Mouse (Mus musculus) small intestine, adult 2 months (tissue): ENCODE measurements at regions not wholly inside any gene's neighbourhood (a gene's known extent, or its start where the extent isn't known, plus 50 kb on each side); places are given as distances from the start of the nearest gene placed in this dataset.
A peak's percentile ranks its signal among the peaks of the same experiment; 100 is the strongest.

Experiments
- H3K27ac ChIP-seq: fragments of 200-500 bp; 2 replicates; pipeline ENCODE4 v1.5.1; 2012; ENCODE audit warnings: low read depth, low read length, control low read depth, inconsistent platforms; ENCODE audit not compliant: insufficient read depth
- H3K27me3 ChIP-seq: fragments of 200-500 bp; 2 replicates; pipeline ENCODE4 v1.6.1; 2012; ENCODE audit warnings: mild to moderate bottlenecking, moderate library complexity, low read length, inconsistent platforms; ENCODE audit not compliant: control insufficient read depth, insufficient read depth
- H3K36me3 ChIP-seq: fragments of 200-500 bp; 2 replicates; pipeline ENCODE4 v1.6.1; 2012; ENCODE audit warnings: mild to moderate bottlenecking, low read length, control low read depth, inconsistent platforms; ENCODE audit not compliant: control insufficient read depth, insufficient read depth
- H3K4me1 ChIP-seq: fragments of 200-500 bp; 2 replicates; pipeline ENCODE4 v1.6.1; 2012; ENCODE audit warnings: low read length, inconsistent platforms, mixed read lengths; ENCODE audit not compliant: control insufficient read depth, insufficient read depth, insufficient read length
- H3K4me3 ChIP-seq: fragments of 200-500 bp; 2 replicates; pipeline ENCODE4 v1.5.1; 2012; ENCODE audit warnings: low read depth, mild to moderate bottlenecking, control low read depth, inconsistent platforms, low read length, moderate library complexity
- CTCF ChIP-seq: fragments of 200-500 bp; IDR thresholded peaks from 2 replicates; pipeline ENCODE4 v1.5.1; 2012; ENCODE audit warnings: low read depth, mild to moderate bottlenecking, control low read depth, inconsistent platforms, low read length, moderate library complexity, mixed read lengths; ENCODE audit not compliant: insufficient replicate concordance, insufficient read length; ENCODE audit errors: extremely low read depth
- POLR2A ChIP-seq: fragments of 200-500 bp; IDR thresholded peaks from 2 replicates; pipeline ENCODE4 v1.6.1; 2012; ENCODE audit warnings: low read depth, mild to moderate bottlenecking, control low read depth, inconsistent platforms, low read length, moderate library complexity
- WGBS: fragments of 180-500 bp; shearing (Covaris S2); methylation state at CpG from one replicate; pipeline ENCODE4 v1.1.7; 2018; 5-methylcytosine and 5-hydroxymethylcytosine counted together

- WGBS, result 52% methylated on average over 2 of the region's 2 CpGs
- Histone ChIP-seq H3K4me3 (no peak overlapping the region), H3K27me3 (no peaks in the 10 kb centered on the region), H3K4me1 (no peaks in the 10 kb centered on the region), H3K36me3 (no peaks in the 10 kb centered on the region), H3K27ac (no peak overlapping the region)
- TF ChIP-seq POLR2A, result no peak
- no peak for TF ChIP-seq CTCF
Observed at GRCm38 (mm10) chr9:113459221-113459620, 248.8 kb downstream of the Pdcd6ip start.

DNA sequence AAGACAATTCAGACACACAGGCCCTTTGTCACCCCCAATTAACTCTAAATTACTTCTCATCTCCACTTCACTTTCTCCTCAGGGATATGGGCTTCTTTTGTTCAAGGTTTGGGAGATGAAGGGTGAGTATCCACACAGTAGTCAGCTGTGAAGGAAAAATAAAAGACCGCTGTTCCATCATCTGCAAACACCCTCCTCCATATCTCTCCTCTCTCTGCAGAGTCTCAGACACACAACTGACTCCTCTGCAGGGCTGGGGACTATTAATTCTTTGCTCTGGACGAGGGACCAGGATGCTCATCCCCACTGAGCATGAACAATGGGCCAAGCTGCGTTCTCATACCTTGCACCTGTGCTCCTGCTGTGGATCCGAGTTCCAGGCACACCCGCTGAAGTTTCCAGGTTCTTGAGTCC lies 249.3 kb downstream of the Pdcd6ip start:
- Histone ChIP-seq H3K4me1 (no peaks in the 10 kb centered on the region), H3K4me3 (no peak overlapping the region), H3K36me3 (no peaks in the 10 kb centered on the region), H3K27ac (no peak overlapping the region), H3K27me3 (no peaks in the 10 kb centered on the region)
- 47% methylated on average over 5 of the region's 5 CpGs for WGBS
- TF ChIP-seq CTCF (no peak), POLR2A (no peak)

GRCm38 (mm10) chr9:113457169-113457850 lies 250.7 kb downstream of the Pdcd6ip start:
- H3K4me3 ChIP-seq, result no peak overlapping the region
- TF ChIP-seq POLR2A (no peak), CTCF (no peak)
- WGBS, result 65% methylated on average over 13 of the region's 13 CpGs

GRCm38 (mm10) chr9:113455577-113455976 lies 252.5 kb downstream of the Pdcd6ip start:
- WGBS, result 80% methylated on average over 5 of the region's 5 CpGs
- Histone ChIP-seq H3K4me3 (no peak overlapping the region), H3K27ac (no peak overlapping the region), H3K36me3 (no peaks in the 10 kb centered on the region), H3K4me1 (no peaks in the 10 kb centered on the region), H3K27me3 (no peaks in the 10 kb centered on the region)
- TF ChIP-seq POLR2A, result no peak
- TF ChIP-seq CTCF, result no peak

More at GRCm38 (mm10) chr9:113457169-113457850, 250.7 kb downstream of the Pdcd6ip start:
- H3K36me3 ChIP-seq, result no peaks in the 10 kb centered on the region
- H3K27me3 ChIP-seq, result no peaks in the 10 kb centered on the region
- H3K4me1 ChIP-seq, result no peaks in the 10 kb centered on the region
- no peak overlapping the region for H3K27ac ChIP-seq

- Histone ChIP-seq H3K27me3 (no peaks in the 10 kb centered on the region), H3K4me1 (no peaks in the 10 kb centered on the region), H3K27ac (no peak overlapping the region), H3K4me3 (no peak overlapping the region), H3K36me3 (no peaks in the 10 kb centered on the region)
- 66% methylated on average over 3 of the region's 3 CpGs for WGBS
- TF ChIP-seq CTCF, result no peak
- no peak for TF ChIP-seq POLR2A
Observed at GRCm38 (mm10) chr9:113453231-113453630, 254.8 kb downstream of the Pdcd6ip start.

- TF ChIP-seq POLR2A, result no peak
- TF ChIP-seq CTCF, result peak; percentile 67
- no peaks in the 10 kb centered on the region for H3K36me3 ChIP-seq
- H3K4me3 ChIP-seq, result peak overlapping the region; percentile 43
- H3K4me1 ChIP-seq, result no peaks in the 10 kb centered on the region; the same call in 1 of the 2 replicates
- H3K27me3 ChIP-seq, result no peaks in the 10 kb centered on the region
- no peak overlapping the region for H3K27ac ChIP-seq
- 8% methylated on average over 21 of the region's 21 CpGs for WGBS
Observed at GRCm38 (mm10) chr9:113441770-113442411, 266.2 kb downstream of the Pdcd6ip start.

GRCm38 (mm10) chr9:113438394-113438793 lies 269.7 kb downstream of the Pdcd6ip start:
- Histone ChIP-seq H3K27ac (no peak overlapping the region), H3K27me3 (no peaks in the 10 kb centered on the region), H3K4me3 (no peak overlapping the region), H3K4me1 (no peaks in the 10 kb centered on the region; the same call in 1 of the 2 replicates), H3K36me3 (no peaks in the 10 kb centered on the region)
- WGBS, result 70% methylated on average over 7 of the region's 7 CpGs
- TF ChIP-seq POLR2A (no peak), CTCF (no peak)

DNA sequence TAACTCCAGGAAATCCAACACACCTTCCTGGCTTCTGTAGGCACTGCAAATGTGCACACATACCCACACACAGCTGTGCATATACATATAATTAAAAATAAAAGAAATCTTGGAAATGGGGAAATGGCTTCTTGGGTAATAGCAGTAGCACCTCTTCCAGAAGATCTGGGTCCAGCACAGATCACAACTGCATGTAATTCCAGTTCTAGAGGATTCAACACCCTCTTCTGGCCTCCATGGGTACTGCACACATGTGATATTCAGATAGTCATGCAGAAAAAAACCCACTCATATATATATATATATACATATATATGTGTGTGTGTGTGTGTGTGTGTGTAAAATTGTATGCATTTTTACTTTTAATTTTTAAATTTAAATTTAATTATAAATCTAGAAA lies 272.1 kb downstream of the Pdcd6ip start:
- TF ChIP-seq CTCF (no peak), POLR2A (no peak)
- Histone ChIP-seq H3K4me3 (no peak overlapping the region), H3K27ac (no peak overlapping the region), H3K27me3 (no peaks in the 10 kb centered on the region), H3K4me1 (no peaks in the 10 kb centered on the region), H3K36me3 (no peaks in the 10 kb centered on the region)
